Mouse (Mus musculus): ENCODE measurements around the gene Men1.

GRCm38 (mm10) chr19:6351431-6352106, 16.8 kb downstream of the Men1 start:
- TF ChIP-seq CTCF (IDR thresholded peaks at IDR 0.05; ENCODE audit: extremely low read depth, insufficient read depth, insufficient read length, insufficient replicate concordance) (no peak), POLR2A (IDR thresholded peaks at IDR 0.05; ENCODE audit: low read depth, low read length) (no peak)
